ENCODE assay signal across 22 mouse cellular contexts in the genomic region with DNA sequence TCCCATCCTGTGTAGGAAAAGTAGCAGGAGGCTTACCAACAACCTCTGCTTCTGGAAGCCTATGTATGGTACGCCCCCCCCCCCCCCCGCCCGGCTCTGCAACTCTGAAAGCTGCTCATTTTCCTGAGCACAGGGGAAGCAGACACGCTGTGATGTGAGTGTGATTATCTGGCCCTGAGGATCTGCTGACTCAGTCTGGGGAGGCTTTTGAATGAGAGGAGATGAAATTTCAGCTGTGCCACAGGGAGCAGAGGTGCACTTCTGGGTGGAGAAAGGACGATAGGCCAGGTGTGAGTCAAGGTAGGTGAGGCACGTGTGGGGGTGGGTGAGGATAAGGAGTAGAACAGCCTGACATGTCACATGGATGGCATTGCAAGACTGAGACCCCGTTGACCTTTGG.
DNase-seq lines count a peak whose midpoint lies in the region; ATAC-seq and TF ChIP-seq lines count a peak whose summit lies in the region.
"Had no signal": no experiment of that assay in that cellular context is flagged by ENCODE, and none has a peak within 500 bp of the region (broad histone marks: within the 10 kb centered on the region; RNA-seq: fewer than 3 reads in every experiment).

No protein-coding gene starts in this region.

- TF ChIP-seq EP300 in MEL (IDR thresholded peaks at IDR 0.05; ENCODE audit: low read depth in 1 of 2, low read length in 2 of 2) = no peak

- no peak for TF ChIP-seq CTCF in MEL (IDR thresholded peaks at IDR 0.05 in 2 of 3, conservative IDR thresholded peaks at IDR 0.05 in 1 of 3; ENCODE audit: control insufficient read depth in 1 of 3, insufficient read depth in 1 of 3, low read depth in 2 of 3, low read length in 3 of 3, poor library complexity in 1 of 3, severe bottlenecking in 1 of 3)

- H3K36me3 ChIP-seq in embryonic facial prominence, embryonic 11.5 days (replicated peaks; ENCODE audit: control insufficient read depth, insufficient read depth, low read depth, low read length) = no peaks in the 10 kb centered on the region
- H3K36me3 ChIP-seq in embryonic facial prominence, embryonic 10.5 days (replicated peaks) = 0 out of 2 replicates have a peak, but pooled peaks cover 10% of the 10 kb centered on the region
- peaks cover 9 to 15% of the 10 kb centered on the region in 2 experiments for H3K36me3 ChIP-seq in MEL (ENCODE audit: control insufficient read depth in 1 of 2, insufficient read depth in 2 of 2, low read length in 2 of 2)
- no peaks in the 10 kb centered on the region for H3K36me3 ChIP-seq in embryonic facial prominence, embryonic 14.5 days (ENCODE audit: control insufficient read depth, insufficient read depth, low read length)

- no peak for TF ChIP-seq POLR2A in MEL (IDR thresholded peaks at IDR 0.05; ENCODE audit: control insufficient read depth in 1 of 2, insufficient read depth in 1 of 2, low read depth in 1 of 2, low read length in 2 of 2, poor library complexity in 1 of 2)

- H3K27me3 ChIP-seq in embryonic facial prominence, embryonic 11.5 days (ENCODE audit: control insufficient read depth, insufficient read depth, low read length) = no peaks in the 10 kb centered on the region; the same call in 1 of the 2 replicates
- peaks cover 66% of the 10 kb centered on the region for H3K27me3 ChIP-seq in embryonic facial prominence, embryonic 10.5 days (replicated peaks; ENCODE audit: low read depth, poor library complexity, severe bottlenecking)
- no peaks in the 10 kb centered on the region for H3K27me3 ChIP-seq in MEL (ENCODE audit: control insufficient read depth in 1 of 2, insufficient read depth in 2 of 2, low read length in 2 of 2)
- 0 out of 2 replicates have a peak, but pooled peaks cover 4% of the 10 kb centered on the region for H3K27me3 ChIP-seq in embryonic facial prominence, embryonic 14.5 days (replicated peaks; ENCODE audit: control insufficient read depth, insufficient read depth, low read length)
- H3K27me3 ChIP-seq: CH12.LX had no signal

- H3K4me2 ChIP-seq in embryonic facial prominence, embryonic 11.5 days (ENCODE audit: low read depth, low read length) = no peak overlapping the region
- no peak overlapping the region for H3K4me2 ChIP-seq in embryonic facial prominence, embryonic 14.5 days (ENCODE audit: low read depth, low read length)

- no peak for TF ChIP-seq RAD21 in MEL (IDR thresholded peaks at IDR 0.05; ENCODE audit: low read depth, low read length)

- WGBS in embryonic facial prominence, embryonic 11.5 days = 62% methylated on average over 5 of the region's 7 CpGs
- 65% methylated on average over 7 of the region's 7 CpGs for WGBS in embryonic facial prominence, embryonic 10.5 days
- 55% methylated on average over 7 of the region's 7 CpGs for WGBS in embryonic facial prominence, embryonic 14.5 days

- DNase-seq in embryonic facial prominence, embryonic 11.5 days (ENCODE audit: low spot score) = no peak
- no peak for DNase-seq in embryonic facial prominence, embryonic 10.5 days (ENCODE audit: low spot score)
- peak; percentile 47 for DNase-seq in MEL (ENCODE audit: low read depth, low spot score)
- DNase-seq in embryonic facial prominence, embryonic 14.5 days (ENCODE audit: low spot score) = peak; percentile 2
- DNase-seq in MN1 (ENCODE audit: low spot score) = no peak
- DNase-seq in thymus, postnatal 36 days = no peak
- DNase-seq: adrenal gland, adult 2 months; adrenal gland, adult 8-10 months; adrenal gland, postnatal 10 days; adrenal gland, postnatal 14 days; adrenal gland, postnatal 25 days; B cell, adult 2 months; cerebellum, adult 11 months; cerebellum, adult 11-12 months; cerebellum, adult 18-20 months; cerebellum, adult 2 months; cerebellum, adult 8-10 months had no signal

- H3K27ac ChIP-seq in embryonic facial prominence, embryonic 11.5 days (replicated peaks; ENCODE audit: low read depth, low read length) = no peak overlapping the region
- H3K27ac ChIP-seq in embryonic facial prominence, embryonic 10.5 days (replicated peaks) = no peak overlapping the region
- no peak overlapping the region for H3K27ac ChIP-seq in MEL (ENCODE audit: control insufficient read depth, low read depth, low read length)
- H3K27ac ChIP-seq in embryonic facial prominence, embryonic 14.5 days (replicated peaks; ENCODE audit: low read depth, low read length) = no peak overlapping the region

- H3K4me3 ChIP-seq in embryonic facial prominence, embryonic 11.5 days (ENCODE audit: low read depth, low read length) = no peak overlapping the region
- H3K4me3 ChIP-seq in embryonic facial prominence, embryonic 10.5 days = no peak overlapping the region
- no peak overlapping the region for H3K4me3 ChIP-seq in MEL (ENCODE audit: control insufficient read depth in 1 of 2, insufficient read depth in 1 of 2, low read depth in 2 of 2, low read length in 2 of 2)
- no peak overlapping the region for H3K4me3 ChIP-seq in embryonic facial prominence, embryonic 14.5 days (ENCODE audit: low read depth, low read length)

- no peaks in the 10 kb centered on the region for H3K79me2 ChIP-seq in MEL (ENCODE audit: control insufficient read depth, insufficient read depth, low read length, poor library complexity)

- ATAC-seq in embryonic facial prominence, embryonic 11.5 days (replicated peaks; ENCODE audit: insufficient number of reproducible peaks, low FRiP score, low TSS enrichment, low read depth) = 0 out of 2 replicates have a peak, but pooled peaks have one; percentile 14
- ATAC-seq in embryonic facial prominence, embryonic 14.5 days (ENCODE audit: low read depth) = peak; percentile 53; the same call in 1 of the 2 replicates
- ATAC-seq: activated CD4-positive, CD25-positive, alpha-beta regulatory T cell, adult 4 months; CD4-positive, CD25-positive, alpha-beta regulatory T cell, adult 4 months; Patski had no signal

- H3K9me3 ChIP-seq in embryonic facial prominence, embryonic 11.5 days (replicated peaks; ENCODE audit: control insufficient read depth, low read length) = no peaks in the 10 kb centered on the region
- H3K9me3 ChIP-seq in embryonic facial prominence, embryonic 10.5 days = no peaks in the 10 kb centered on the region
- H3K9me3 ChIP-seq in MEL (replicated peaks; ENCODE audit: insufficient read depth, low read length) = no peaks in the 10 kb centered on the region
- H3K9me3 ChIP-seq in embryonic facial prominence, embryonic 14.5 days (ENCODE audit: control insufficient read depth, low read length) = no peaks in the 10 kb centered on the region
- H3K9me3 ChIP-seq: G1E had no signal

- no peak overlapping the region for H3K9ac ChIP-seq in embryonic facial prominence, embryonic 11.5 days (replicated peaks; ENCODE audit: low read length)
- no peak overlapping the region for H3K9ac ChIP-seq in MEL (ENCODE audit: control insufficient read depth, low read depth, low read length, poor library complexity, severe bottlenecking)
- no peak overlapping the region for H3K9ac ChIP-seq in embryonic facial prominence, embryonic 14.5 days (ENCODE audit: low read depth, low read length)

- no peaks in the 10 kb centered on the region for H3K4me1 ChIP-seq in embryonic facial prominence, embryonic 11.5 days (ENCODE audit: control insufficient read depth, insufficient read depth, low read length)
- H3K4me1 ChIP-seq in embryonic facial prominence, embryonic 10.5 days = peaks cover 4% of the 10 kb centered on the region; the same call in 1 of the 2 replicates
- H3K4me1 ChIP-seq in MEL (ENCODE audit: control insufficient read depth in 1 of 2, insufficient read depth in 2 of 2, low read length in 2 of 2) = peaks cover 3 to 7% of the 10 kb centered on the region in 2 experiments; a peak in 3 of 4 replicates
- H3K4me1 ChIP-seq in embryonic facial prominence, embryonic 14.5 days (ENCODE audit: control insufficient read depth, insufficient read depth, low read length) = no peaks in the 10 kb centered on the region

TF ChIP-seq in MEL, 35 proteins besides CTCF, POLR2A, EP300 and RAD21:
- TF ChIP-seq USF1 (IDR thresholded peaks at IDR 0.05; ENCODE audit: low read depth, low read length) (no peak), CHD1 (IDR thresholded peaks at IDR 0.05; ENCODE audit: low read depth, low read length) (no peak), ETS1 (IDR thresholded peaks at IDR 0.05; ENCODE audit: low read depth, low read length) (peak; percentile 47), GATA1 (IDR thresholded peaks at IDR 0.05; ENCODE audit: low read depth, low read length) (peak; percentile 57; the same call in 1 of the 2 replicates), MAX (IDR thresholded peaks at IDR 0.05; ENCODE audit: low read length) (no peak), MAFK (IDR thresholded peaks at IDR 0.05; ENCODE audit: borderline replicate concordance, low read depth, low read length) (peak; percentile 66), ZC3H11A (IDR thresholded peaks at IDR 0.05; ENCODE audit: low read depth, low read length) (no peak)

Comparison
In these comparisons a context has a peak if more than half of its experiments do, and no peak if none do; other contexts are left out.
1. DNase-seq: peak in MEL (single experiment) and embryonic facial prominence, embryonic 14.5 days (single experiment); none in embryonic facial prominence, embryonic 11.5 days (single experiment), embryonic facial prominence, embryonic 10.5 days (single experiment), MN1 (single experiment) and thymus, postnatal 36 days (0 of 2).